Mouse (Mus musculus): ENCODE results near the gene Hlcs. TPM values are rescaled to one million over a fixed set of nuclear protein-coding genes. Genes with fewer than 3 reads are reported as not detected.

Gene Hlcs
- total RNA-seq, 2 experiments from 2014 or later, result 16.6 to 17.4 TPM

GRCm38 (mm10) chr16:94179341-94180121, 133.8 kb downstream of the Hlcs start:
- no peak overlapping the region for H3K4me3 ChIP-seq
- DNase-seq (ENCODE audit: extremely low spot score in 1 of 2, low spot score in 2 of 2), result no peak
- intact Hi-C loops (cut with DNase I), result no loop called here
- no peak overlapping the region for H3K27ac ChIP-seq
- TF ChIP-seq CTCF (IDR thresholded peaks at IDR 0.05), result no peak

GRCm38 (mm10) chr16:94178441-94179220, 134.7 kb downstream of the Hlcs start:
- DNase-seq (ENCODE audit: extremely low spot score in 1 of 2, low spot score in 2 of 2), result no peak
- no peak for TF ChIP-seq CTCF (IDR thresholded peaks at IDR 0.05)
- intact Hi-C loops (cut with DNase I), result no loop called here
- Histone ChIP-seq H3K27ac (no peak overlapping the region), H3K4me3 (no peak overlapping the region)

GRCm38 (mm10) chr16:94176997-94177857, 136.1 kb downstream of the Hlcs start:
- DNase-seq (ENCODE audit: extremely low spot score in 1 of 2, low spot score in 2 of 2), result no peak
- no peak for TF ChIP-seq CTCF (IDR thresholded peaks at IDR 0.05)
- no peak overlapping the region for H3K4me3 ChIP-seq
- H3K27ac ChIP-seq, result no peak overlapping the region
- intact Hi-C loops (cut with DNase I), result no loop called here

GRCm38 (mm10) chr16:94175366-94175986, 137.9 kb downstream of the Hlcs start:
- no peak for TF ChIP-seq CTCF (IDR thresholded peaks at IDR 0.05)
- no peak for DNase-seq (ENCODE audit: extremely low spot score in 1 of 2, low spot score in 2 of 2)
- H3K27ac ChIP-seq, result no peak overlapping the region
- intact Hi-C loops (cut with DNase I), result no loop called here
- no peak overlapping the region for H3K4me3 ChIP-seq

GRCm38 (mm10) chr16:94173361-94173760, 140.0 kb downstream of the Hlcs start:
- no peak overlapping the region for H3K27ac ChIP-seq
- no peak for DNase-seq (ENCODE audit: extremely low spot score in 1 of 2, low spot score in 2 of 2)
- no peak overlapping the region for H3K4me3 ChIP-seq
- no peak for TF ChIP-seq CTCF (IDR thresholded peaks at IDR 0.05)
- intact Hi-C loops (cut with DNase I), result no loop called here

- no peak for TF ChIP-seq CTCF (IDR thresholded peaks at IDR 0.05)
- DNase-seq (ENCODE audit: extremely low spot score in 1 of 2, low spot score in 2 of 2), result no peak
- H3K4me3 ChIP-seq, result no peak overlapping the region
- intact Hi-C loops (cut with DNase I), result no loop called here
- H3K27ac ChIP-seq, result no peak overlapping the region
Measured at GRCm38 (mm10) chr16:94170218-94170617, 143.2 kb downstream of the Hlcs start.

GRCm38 (mm10) chr16:94168655-94169545, 144.5 kb downstream of the Hlcs start:
- no peak for TF ChIP-seq CTCF (IDR thresholded peaks at IDR 0.05)
- no peak overlapping the region for H3K4me3 ChIP-seq
- DNase-seq (ENCODE audit: extremely low spot score in 1 of 2, low spot score in 2 of 2), result no peak
- intact Hi-C loops (cut with DNase I), result no loop called here
- H3K27ac ChIP-seq, result no peak overlapping the region

GRCm38 (mm10) chr16:94164978-94165377, 148.4 kb downstream of the Hlcs start:
- no peak for TF ChIP-seq CTCF (IDR thresholded peaks at IDR 0.05)
- H3K4me3 ChIP-seq, result no peak overlapping the region
- intact Hi-C loops (cut with DNase I), result no loop called here
- H3K27ac ChIP-seq, result no peak overlapping the region
- DNase-seq (ENCODE audit: extremely low spot score in 1 of 2, low spot score in 2 of 2), result no peak

GRCm38 (mm10) chr16:94164236-94164635, 149.1 kb downstream of the Hlcs start:
- intact Hi-C loops (cut with DNase I), result no loop called here
- no peak for TF ChIP-seq CTCF (IDR thresholded peaks at IDR 0.05)
- DNase-seq (ENCODE audit: extremely low spot score in 1 of 2, low spot score in 2 of 2), result no peak

GRCm38 (mm10) chr16:94163051-94163450, 150.3 kb downstream of the Hlcs start:
- no peak overlapping the region for H3K4me3 ChIP-seq
- no peak for TF ChIP-seq CTCF (IDR thresholded peaks at IDR 0.05)
- DNase-seq (ENCODE audit: extremely low spot score in 1 of 2, low spot score in 2 of 2), result no peak
- intact Hi-C loops (cut with DNase I), result no loop called here
- H3K27ac ChIP-seq, result no peak overlapping the region

More at GRCm38 (mm10) chr16:94164236-94164635, 149.1 kb downstream of the Hlcs start:
- Histone ChIP-seq H3K4me3 (no peak overlapping the region), H3K27ac (no peak overlapping the region)

All from left cerebral cortex, adult 2 months (tissue).